Mouse (Mus musculus) embryonic fibroblast, embryonic 13.5 days (primary cell): Measurements from ENCODE around the gene Eif4b. TPM values are rescaled to one million over a fixed set of nuclear protein-coding genes. Genes with fewer than 3 reads are reported as not detected.

Experiments
- H3K27ac ChIP-seq: 2 replicates; pipeline ENCODE4 v1.5.1; 2012; ENCODE audit warnings: low read length, control low read depth, inconsistent platforms; ENCODE audit not compliant: insufficient read depth
- H3K4me1 ChIP-seq: 2 replicates; pipeline ENCODE4 v1.6.1; 2011; ENCODE audit warnings: low read length; ENCODE audit not compliant: control insufficient read depth, insufficient read depth
- H3K4me3 ChIP-seq: 2 replicates; pipeline ENCODE4 v1.5.1; 2011; ENCODE audit warnings: mild to moderate bottlenecking, control low read depth, low read length; ENCODE audit not compliant: insufficient read depth
- CTCF ChIP-seq: IDR thresholded peaks from 2 replicates; pipeline ENCODE4 v1.5.1; 2011; ENCODE audit warnings: mild to moderate bottlenecking, control low read depth, low read length, moderate library complexity, borderline replicate concordance; ENCODE audit not compliant: insufficient read depth
- POLR2A ChIP-seq: IDR thresholded peaks from 2 replicates; pipeline ENCODE4 v1.6.1; 2011; ENCODE audit warnings: low read depth, mild to moderate bottlenecking, control low read depth, low read length, moderate library complexity
- polyA plus RNA-seq: library from polyadenylated mRNA; stranded (reverse); fragments of >200 nt; gene quantifications from 2 replicates; pipeline ENCODE4 v1.2.4, GENCODE M21; 2011; ENCODE audit warnings: low read depth; ENCODE audit not compliant: missing spikeins, insufficient read length

Gene Eif4b
- polyA plus RNA-seq, 1 experiment = 317 TPM

GRCm38 (mm10) chr15:102048006-102048405 is 25.6 kb upstream of the Eif4b start:
- H3K4me3 ChIP-seq = no peak overlapping the region
- TF ChIP-seq POLR2A (no peak), CTCF (no peak)
- H3K4me1 ChIP-seq = peaks cover 11% of the 10 kb centered on the region
- no peak overlapping the region for H3K27ac ChIP-seq

DNA sequence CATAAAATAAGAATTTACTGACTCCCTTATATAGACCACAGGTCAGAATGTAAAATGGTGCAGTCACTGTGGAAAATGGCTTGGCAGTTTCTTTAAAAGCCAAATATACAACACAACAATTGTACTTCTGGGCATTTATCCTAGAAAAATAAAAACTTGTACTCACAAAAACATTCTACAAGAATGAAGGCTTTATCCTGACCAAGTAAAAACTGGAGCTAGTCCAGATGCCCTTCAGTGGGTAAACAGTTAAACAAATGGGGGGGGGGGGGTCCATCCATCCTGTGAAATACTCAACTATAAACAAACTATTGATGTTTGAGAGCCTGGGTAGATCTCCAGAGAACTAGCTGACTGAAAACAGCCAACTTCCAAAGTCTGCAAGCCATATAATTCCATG is 23.7 kb upstream of the Eif4b start:
- TF ChIP-seq POLR2A = no peak
- no peak for TF ChIP-seq CTCF
- H3K4me1 ChIP-seq = peaks cover 10% of the 10 kb centered on the region
- H3K27ac ChIP-seq = no peak overlapping the region
- no peak overlapping the region for H3K4me3 ChIP-seq

DNA sequence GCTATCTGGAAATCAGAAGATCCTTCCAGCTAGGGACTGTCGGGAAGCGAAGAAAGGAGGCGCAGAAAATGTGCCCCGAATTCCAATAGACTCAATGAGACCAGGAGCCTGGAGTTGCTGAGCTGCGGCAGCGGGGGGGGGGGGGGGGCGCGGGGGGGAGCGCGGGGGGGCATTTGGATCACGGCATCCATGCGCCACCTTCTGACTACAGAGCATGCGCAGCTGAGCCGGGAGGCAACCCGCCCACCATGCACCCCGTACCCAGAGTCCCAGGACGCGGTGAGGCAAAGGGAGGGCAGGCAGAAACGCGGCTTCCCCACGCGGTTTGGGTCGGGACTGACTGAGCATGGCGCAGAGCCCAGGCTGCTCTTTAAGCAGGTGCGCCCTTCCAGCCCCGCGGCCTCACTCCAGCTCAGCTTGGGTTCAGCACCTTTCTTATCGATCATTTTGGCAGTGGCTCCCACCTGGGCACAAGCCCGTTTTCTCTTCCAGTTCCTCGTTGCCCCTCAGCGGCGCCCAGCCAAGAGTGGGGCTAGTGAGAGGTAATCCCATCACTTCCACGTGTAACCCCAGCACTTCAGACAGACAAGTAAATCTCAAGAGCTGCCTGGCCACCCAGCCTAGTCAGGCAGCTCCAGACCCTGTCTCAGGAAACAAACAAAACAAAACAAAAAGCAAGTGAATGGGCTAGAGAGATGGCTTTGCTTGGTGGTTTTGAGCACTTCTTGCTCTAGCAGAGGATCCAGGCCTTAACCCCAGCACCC is 21.5 kb upstream of the Eif4b start:
- no peak overlapping the region for H3K27ac ChIP-seq
- H3K4me1 ChIP-seq = no peaks in the 10 kb centered on the region
- TF ChIP-seq CTCF = no peak
- peak; percentile 64 for TF ChIP-seq POLR2A
- peak overlapping the region; percentile 19 for H3K4me3 ChIP-seq

- H3K4me3 ChIP-seq = no peak overlapping the region
- no peaks in the 10 kb centered on the region for H3K4me1 ChIP-seq
- TF ChIP-seq CTCF = no peak
- no peak for TF ChIP-seq POLR2A
- no peak overlapping the region for H3K27ac ChIP-seq
These were observed 16.9 kb upstream of the Eif4b start for GRCm38 (mm10) chr15:102056495-102057174.

GRCm38 (mm10) chr15:102065661-102066325 is 7.8 kb upstream of the Eif4b start:
- Histone ChIP-seq H3K27ac (no peak overlapping the region), H3K4me3 (no peak overlapping the region), H3K4me1 (no peaks in the 10 kb centered on the region)
- TF ChIP-seq CTCF (peak; percentile 87), POLR2A (no peak)

DNA sequence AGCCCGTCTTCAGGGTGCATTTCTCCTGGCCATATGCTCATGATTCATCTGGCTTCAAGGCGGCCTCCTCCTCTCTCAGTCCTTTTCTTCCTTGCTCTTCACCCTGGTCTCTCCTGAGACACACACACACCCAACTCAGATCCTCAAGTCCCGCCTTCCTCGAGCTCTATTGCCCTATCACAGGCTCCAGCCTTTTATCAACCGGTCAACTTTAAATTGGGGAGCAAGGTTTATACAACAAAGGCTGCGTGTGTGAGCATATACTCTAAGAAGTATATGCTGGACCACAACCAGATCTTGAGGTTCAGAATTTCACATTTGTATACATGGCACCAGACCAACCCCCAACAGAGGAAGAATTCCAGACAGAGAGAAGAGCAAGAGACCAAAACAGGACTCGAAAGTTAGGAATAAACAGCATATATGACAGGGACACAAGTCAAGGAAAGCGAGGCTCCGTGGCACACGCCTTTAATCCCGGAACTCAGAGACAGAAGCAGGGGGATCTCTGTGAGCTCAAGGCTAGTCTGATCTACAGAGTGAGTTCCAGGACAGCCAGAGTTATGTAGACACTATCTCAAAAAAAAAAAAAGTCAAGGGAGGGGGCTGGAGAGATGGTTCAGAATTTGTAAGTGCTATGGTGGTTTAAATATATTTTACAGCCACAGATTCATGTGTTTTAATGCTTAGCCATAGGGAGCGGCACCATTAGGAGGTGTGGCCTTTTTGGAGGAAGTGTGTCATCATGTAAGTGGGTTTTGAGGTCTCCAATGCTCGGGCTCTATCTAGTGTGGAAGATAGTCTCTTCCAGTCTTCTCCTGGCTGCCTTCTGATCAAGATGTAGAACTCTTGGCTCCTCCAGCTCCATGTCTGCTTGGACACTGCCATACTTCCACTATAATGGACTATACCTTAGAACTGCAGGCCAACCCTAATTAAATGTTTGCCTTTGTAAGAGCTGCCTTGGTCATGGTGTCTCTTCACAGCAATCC is 2.8 kb upstream of the Eif4b start:
- Histone ChIP-seq H3K4me3 (no peak overlapping the region), H3K4me1 (peaks cover 4% of the 10 kb centered on the region; the same call in 1 of the 2 replicates), H3K27ac (no peak overlapping the region)
- TF ChIP-seq CTCF (no peak), POLR2A (no peak)

DNA sequence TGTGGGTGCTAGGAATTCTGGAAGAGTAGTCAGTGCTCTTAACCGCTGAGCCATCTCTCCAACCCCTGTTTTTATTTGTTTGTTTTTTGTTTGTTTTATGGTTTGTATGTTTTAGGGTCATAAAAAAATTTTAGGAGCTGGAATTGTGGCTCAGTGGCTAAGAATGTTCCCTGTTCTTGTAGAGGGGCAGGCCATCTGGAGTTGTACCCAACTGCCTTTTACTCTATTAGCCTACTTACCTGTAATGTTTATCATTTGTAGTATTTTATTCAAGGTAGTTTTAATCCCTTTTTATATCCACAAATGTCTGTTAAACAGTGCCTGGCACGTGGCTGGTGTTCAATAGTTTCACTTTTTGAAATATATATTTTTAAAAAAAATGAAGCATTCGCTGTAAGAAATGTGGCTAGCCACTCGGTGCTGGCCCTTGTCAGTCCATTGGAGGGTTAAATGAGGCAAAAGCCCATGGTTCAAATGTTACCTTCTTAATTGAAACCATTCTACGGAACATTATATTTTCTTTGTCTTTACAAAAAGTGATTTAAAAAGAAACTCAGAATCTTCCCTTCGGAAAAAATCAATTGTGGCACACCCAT is 512 bp upstream of the Eif4b start:
- H3K4me3 ChIP-seq = peak overlapping the region; percentile 21; the same call in 1 of the 2 replicates
- peak overlapping the region; percentile 20; the same call in 1 of the 2 replicates for H3K27ac ChIP-seq
- H3K4me1 ChIP-seq = peaks cover 4% of the 10 kb centered on the region; the same call in 1 of the 2 replicates
- no peak for TF ChIP-seq CTCF
- TF ChIP-seq POLR2A = 0 out of 2 replicates have a peak, but pooled peaks have one; percentile 14

- peak; percentile 43; the same call in 1 of the 2 replicates for TF ChIP-seq POLR2A
- TF ChIP-seq CTCF = no peak
- Histone ChIP-seq H3K4me1 (peaks cover 4% of the 10 kb centered on the region; the same call in 1 of the 2 replicates), H3K27ac (peak overlapping the region; percentile 94), H3K4me3 (peak overlapping the region; percentile 84)
These were observed 628 bp downstream of the Eif4b start for GRCm38 (mm10) chr15:102074070-102074731.

DNA sequence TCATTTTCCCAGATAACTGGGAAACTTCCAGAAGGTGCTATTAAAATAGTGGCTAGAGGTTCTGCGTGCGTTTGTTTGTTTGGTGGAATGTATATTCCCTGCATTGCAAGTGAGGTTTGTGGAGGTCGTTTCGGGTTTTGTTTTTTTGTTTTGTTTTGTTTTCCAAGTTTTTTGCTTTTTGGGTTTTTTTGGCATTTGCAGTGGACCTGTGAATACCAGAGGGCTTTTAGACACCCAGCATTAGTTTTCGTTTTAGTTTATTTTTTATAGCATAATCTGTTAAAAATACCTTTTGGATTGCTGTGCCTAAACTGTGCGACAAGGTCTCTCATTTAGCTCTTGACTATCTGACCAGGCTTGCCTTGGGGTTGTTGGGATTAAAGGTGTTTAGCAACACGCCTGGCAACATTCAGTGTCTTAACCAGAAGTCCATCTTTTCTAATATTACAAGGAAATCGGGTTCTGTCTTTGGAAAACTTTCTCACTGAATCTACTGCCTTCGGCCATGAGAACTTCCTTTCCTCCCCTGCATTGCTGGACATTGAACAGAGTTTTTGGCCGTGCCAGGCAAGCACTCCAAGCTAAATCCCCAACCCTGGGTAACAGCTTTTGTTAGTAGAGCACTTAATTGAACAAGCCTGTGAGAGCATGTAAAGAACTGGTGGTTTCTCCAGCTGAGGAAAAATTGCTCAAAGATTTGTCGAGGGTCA is 1.5 kb downstream of the Eif4b start:
- H3K4me3 ChIP-seq = peak overlapping the region; percentile 84
- TF ChIP-seq CTCF (no peak), POLR2A (no peak)
- 0 out of 2 replicates have a peak overlapping the region, but pooled peaks have one; percentile 14 for H3K27ac ChIP-seq
- H3K4me1 ChIP-seq = peaks cover 4% of the 10 kb centered on the region; the same call in 1 of the 2 replicates
